Comparison of ENCODE assay signal across 15 mouse cellular contexts in genomic region chr2:47750997-47751623, GRCm38 (mm10).
"Had no signal": no experiment of that assay in that cellular context is flagged by ENCODE, and none has a peak within 500 bp of the region (broad histone marks: within the 10 kb centered on the region; RNA-seq: fewer than 3 reads in every experiment).

No protein-coding gene starts in this region.

- H3K4me2 ChIP-seq: limb, embryonic 12.5 days; liver, embryonic 13.5 days; lung, embryonic 15.5 days; midbrain, embryonic 11.5 days; midbrain, embryonic 15.5 days; neural tube, embryonic 12.5 days had no signal

- H3K4me1 ChIP-seq: limb, embryonic 12.5 days; liver, embryonic 13.5 days; lung, embryonic 15.5 days; megakaryocyte, embryonic 14.5 days; midbrain, embryonic 15.5 days; neural tube, embryonic 12.5 days had no signal

- H3K27me3 ChIP-seq: limb, embryonic 12.5 days; liver, embryonic 13.5 days; lung, embryonic 15.5 days; megakaryocyte, embryonic 14.5 days; midbrain, embryonic 15.5 days; neural tube, embryonic 12.5 days had no signal

- H3K36me3 ChIP-seq: limb, embryonic 12.5 days; liver, embryonic 13.5 days; lung, embryonic 15.5 days; midbrain, embryonic 15.5 days; neural tube, embryonic 12.5 days had no signal

- H3K4me3 ChIP-seq: limb, embryonic 12.5 days; liver, embryonic 13.5 days; lung, embryonic 15.5 days; megakaryocyte, embryonic 14.5 days; midbrain, embryonic 15.5 days; neural tube, embryonic 12.5 days had no signal

- H3K9me3 ChIP-seq: limb, embryonic 12.5 days; liver, embryonic 13.5 days; lung, embryonic 15.5 days; megakaryocyte, embryonic 14.5 days; midbrain, embryonic 15.5 days; neural tube, embryonic 12.5 days had no signal

- H3K9ac ChIP-seq: limb, embryonic 12.5 days; liver, embryonic 13.5 days; liver, postnatal 0 days; lung, embryonic 15.5 days; midbrain, embryonic 15.5 days; neural tube, embryonic 12.5 days had no signal

- DNase-seq: kidney, adult 8-10 months; kidney, postnatal 25 days; liver; liver, embryonic 13.5 days; liver, postnatal 0 days; lung, postnatal 14 days; thymus, postnatal 4 days had no signal

- H3K27ac ChIP-seq: limb, embryonic 12.5 days; liver, embryonic 13.5 days; lung, embryonic 15.5 days; macrophage; midbrain, embryonic 15.5 days; neural tube, embryonic 12.5 days had no signal

- ATAC-seq: intestine, postnatal 0 days; liver, postnatal 0 days; midbrain, embryonic 15.5 days had no signal
